Mouse (Mus musculus) limb, embryonic 13.5 days (tissue): ENCODE measurements around the gene Unk. TPM values are rescaled to one million over a fixed set of nuclear protein-coding genes. Genes with fewer than 3 reads are reported as not detected.

Experiments
- ATAC-seq: fragments of 200-750 bp; cut with Nextera tagmentation; 2 replicates; pipeline ENCODE4 v1.8.0; 2017; ENCODE audit warnings: low read depth, moderate number of reproducible peaks, moderate TSS enrichment; ENCODE audit not compliant: low FRiP score
- H3K27ac ChIP-seq: fragments of 300-500 bp; sonication (generic); 2 replicates; pipeline ENCODE4 v1.5.1; 2015; ENCODE audit warnings: inconsistent platforms, mild to moderate bottlenecking, moderate library complexity
- H3K27me3 ChIP-seq: fragments of 300-500 bp; sonication (generic); 2 replicates; pipeline ENCODE4 v1.6.1; 2015; ENCODE audit warnings: mild to moderate bottlenecking, inconsistent platforms
- H3K36me3 ChIP-seq: fragments of 300-500 bp; sonication (generic); 2 replicates; pipeline ENCODE4 v1.6.1; 2015; ENCODE audit warnings: inconsistent platforms, mild to moderate bottlenecking, moderate library complexity
- H3K4me1 ChIP-seq: fragments of 300-500 bp; sonication (generic); 2 replicates; pipeline ENCODE4 v1.6.1; 2015; ENCODE audit warnings: inconsistent platforms
- H3K4me2 ChIP-seq: fragments of 300-500 bp; sonication (generic); replicated peaks from 2 replicates; pipeline ENCODE4 v1.6.1; 2015; ENCODE audit warnings: inconsistent platforms, mild to moderate bottlenecking, moderate library complexity
- H3K4me3 ChIP-seq: fragments of 300-500 bp; sonication (generic); 2 replicates; pipeline ENCODE4 v1.5.1; 2015; ENCODE audit warnings: moderate library complexity, mild to moderate bottlenecking, inconsistent platforms
- H3K9ac ChIP-seq: fragments of 300-500 bp; sonication (generic); 2 replicates; pipeline ENCODE4 v1.6.1; 2015; ENCODE audit warnings: mild to moderate bottlenecking, inconsistent platforms
- H3K9me3 ChIP-seq: fragments of 300-500 bp; sonication (generic); 2 replicates; pipeline ENCODE4 v1.6.1; 2016; ENCODE audit warnings: inconsistent platforms
- WGBS: fragments of 180-500 bp; shearing (Covaris S2); methylation state at CpG from one replicate; pipeline ENCODE4 v1.1.7; 2015; 5-methylcytosine and 5-hydroxymethylcytosine counted together
- polyA plus RNA-seq: library from polyadenylated mRNA; unstranded; fragments of >200 nt; fragmentation: Nextera tagmentation; extraction: Ambion mirVana; gene quantifications from 2 replicates; pipeline ENCODE4 v1.2.1, GENCODE M21; 2015

Gene Unk
- polyA plus RNA-seq, 1 experiment from 2014 or later: 44.8 TPM

DNA sequence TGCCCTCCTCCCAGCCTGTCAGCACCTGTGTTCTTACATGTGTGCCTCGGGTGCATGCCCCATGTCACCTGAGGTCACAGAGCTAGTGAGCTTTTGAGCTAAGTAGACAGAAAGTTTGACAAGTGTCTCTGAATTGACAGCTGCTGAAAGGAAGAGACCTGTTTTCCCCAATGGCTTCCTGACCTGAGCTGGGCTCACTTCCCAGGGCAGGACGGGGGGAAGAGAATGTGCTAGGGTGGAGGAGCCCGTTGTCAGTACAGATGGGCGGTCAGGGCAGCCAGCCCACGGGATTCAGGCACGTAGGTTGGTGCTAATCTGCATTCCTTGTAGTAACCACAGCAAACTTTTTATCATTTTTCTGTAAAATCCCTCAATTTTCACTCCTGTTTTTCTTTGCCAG, 10.5 kb downstream of the Unk start:
- Histone ChIP-seq H3K9ac (no peak overlapping the region), H3K4me1 (no peaks in the 10 kb centered on the region), H3K36me3 (peaks cover 72% of the 10 kb centered on the region), H3K4me2 (no peak overlapping the region), H3K4me3 (no peak overlapping the region), H3K9me3 (no peaks in the 10 kb centered on the region), H3K27me3 (no peaks in the 10 kb centered on the region), H3K27ac (no peak overlapping the region)
- ATAC-seq: no peak
- 84% methylated on average over 6 of the region's 6 CpGs for WGBS

- no peaks in the 10 kb centered on the region for H3K4me1 ChIP-seq
- H3K9me3 ChIP-seq: no peaks in the 10 kb centered on the region
- ATAC-seq: no peak
- H3K27ac ChIP-seq: no peak overlapping the region
- H3K36me3 ChIP-seq: peaks cover 84% of the 10 kb centered on the region
- H3K27me3 ChIP-seq: no peaks in the 10 kb centered on the region
- H3K9ac ChIP-seq: no peak overlapping the region
- 94% methylated on average over 2 of the region's 2 CpGs for WGBS
- no peak overlapping the region for H3K4me3 ChIP-seq
- no peak overlapping the region for H3K4me2 ChIP-seq
Measured at GRCm38 (mm10) chr11:116041833-116042232, 11.7 kb downstream of the Unk start.

DNA sequence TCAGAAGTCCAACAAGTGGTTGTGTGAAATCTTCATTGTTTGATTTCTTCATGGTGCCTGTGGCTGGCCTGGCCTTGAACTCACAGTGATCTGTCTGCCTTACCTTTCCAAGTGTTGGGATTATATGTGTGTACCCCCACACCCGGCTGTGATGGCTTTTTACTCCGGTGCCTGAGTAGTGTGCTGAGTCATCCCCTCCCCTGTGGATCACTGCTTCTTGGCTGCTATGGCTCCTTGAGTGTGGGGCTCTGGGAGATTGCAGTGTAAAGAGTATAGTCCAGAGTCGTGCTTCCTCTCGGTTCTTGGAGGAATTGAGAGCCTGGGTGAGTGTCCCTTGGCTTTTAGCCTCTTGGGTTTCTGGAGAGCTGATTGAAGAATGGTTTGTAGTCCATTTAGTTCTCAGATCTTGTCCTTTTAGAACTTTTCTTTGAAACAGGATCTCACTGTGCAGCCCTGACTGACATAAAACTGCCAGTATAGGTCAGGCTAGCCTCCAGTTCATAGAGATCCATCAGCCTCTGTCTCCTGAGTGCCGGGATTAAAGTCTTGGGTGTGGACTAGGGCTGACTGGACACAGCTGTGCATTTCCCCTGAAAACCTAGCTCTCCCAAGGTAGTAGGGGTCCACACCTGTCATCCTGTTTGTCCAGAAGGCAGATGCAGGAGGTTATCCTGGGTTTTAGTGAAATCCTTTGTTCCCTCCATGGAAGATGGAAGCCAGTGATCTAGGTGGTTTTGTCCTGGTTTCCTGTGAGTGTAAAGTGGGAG, 12.4 kb downstream of the Unk start:
- 61% methylated on average over 5 of the region's 5 CpGs for WGBS
- H3K36me3 ChIP-seq: peaks cover 91% of the 10 kb centered on the region
- ATAC-seq: no peak
- no peak overlapping the region for H3K27ac ChIP-seq
- no peak overlapping the region for H3K4me3 ChIP-seq
- H3K27me3 ChIP-seq: no peaks in the 10 kb centered on the region
- H3K4me1 ChIP-seq: no peaks in the 10 kb centered on the region
- no peak overlapping the region for H3K4me2 ChIP-seq
- H3K9me3 ChIP-seq: no peaks in the 10 kb centered on the region
- H3K9ac ChIP-seq: no peak overlapping the region

DNA sequence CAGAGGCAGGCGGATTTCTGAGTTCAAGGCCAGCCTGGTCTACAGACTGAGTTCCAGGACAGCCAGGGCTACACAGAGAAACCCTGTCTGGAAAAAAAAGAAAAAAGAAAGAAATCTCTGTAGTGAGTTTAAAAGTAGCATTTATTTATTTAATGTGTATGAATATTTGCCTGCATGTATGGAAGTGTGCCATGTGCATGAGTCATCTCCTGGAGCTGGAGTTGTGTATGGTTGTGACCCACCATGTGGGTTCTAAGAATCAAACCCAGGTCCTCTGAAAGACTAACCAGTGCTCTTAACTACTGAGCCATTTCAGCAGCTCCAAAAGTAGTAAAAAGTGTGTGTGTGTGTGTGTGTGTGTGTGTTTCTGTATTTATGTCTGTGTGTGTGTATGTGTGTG, 13.2 kb downstream of the Unk start:
- no peak overlapping the region for H3K4me3 ChIP-seq
- WGBS: 97% methylated on average over 1 of the region's 1 CpGs
- no peak overlapping the region for H3K4me2 ChIP-seq
- no peak overlapping the region for H3K27ac ChIP-seq
- peaks cover 92% of the 10 kb centered on the region for H3K36me3 ChIP-seq
- H3K27me3 ChIP-seq: no peaks in the 10 kb centered on the region
- no peak overlapping the region for H3K9ac ChIP-seq
- no peaks in the 10 kb centered on the region for H3K9me3 ChIP-seq
- no peak for ATAC-seq
- no peaks in the 10 kb centered on the region for H3K4me1 ChIP-seq

DNA sequence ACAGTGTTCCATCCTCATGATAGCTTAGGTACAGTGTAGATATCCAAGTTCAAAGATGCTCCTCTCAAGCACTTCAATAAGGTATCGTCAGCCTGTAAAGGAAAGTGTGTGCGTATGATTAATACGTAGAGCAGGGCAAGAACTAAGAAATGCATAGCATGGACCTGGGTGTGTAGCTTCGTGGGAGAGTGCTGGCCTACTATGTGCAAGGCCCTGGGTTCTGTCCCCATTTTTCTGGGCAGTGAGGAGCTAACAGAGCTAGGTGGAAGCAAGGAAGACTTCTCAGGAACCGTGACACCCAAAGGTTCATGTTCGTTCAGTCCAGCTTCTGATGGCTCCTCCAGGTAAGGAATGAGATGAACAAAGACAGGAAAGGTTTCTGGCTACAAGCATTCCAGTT, 15.1 kb downstream of the Unk start:
- Histone ChIP-seq H3K36me3 (peaks cover 94% of the 10 kb centered on the region), H3K9me3 (peaks cover 7% of the 10 kb centered on the region; the same call in 1 of the 2 replicates), H3K9ac (no peak overlapping the region), H3K27me3 (no peaks in the 10 kb centered on the region), H3K4me1 (no peaks in the 10 kb centered on the region), H3K27ac (no peak overlapping the region), H3K4me3 (no peak overlapping the region), H3K4me2 (no peak overlapping the region)
- WGBS: 96% methylated on average over 6 of the region's 6 CpGs
- no peak for ATAC-seq

DNA sequence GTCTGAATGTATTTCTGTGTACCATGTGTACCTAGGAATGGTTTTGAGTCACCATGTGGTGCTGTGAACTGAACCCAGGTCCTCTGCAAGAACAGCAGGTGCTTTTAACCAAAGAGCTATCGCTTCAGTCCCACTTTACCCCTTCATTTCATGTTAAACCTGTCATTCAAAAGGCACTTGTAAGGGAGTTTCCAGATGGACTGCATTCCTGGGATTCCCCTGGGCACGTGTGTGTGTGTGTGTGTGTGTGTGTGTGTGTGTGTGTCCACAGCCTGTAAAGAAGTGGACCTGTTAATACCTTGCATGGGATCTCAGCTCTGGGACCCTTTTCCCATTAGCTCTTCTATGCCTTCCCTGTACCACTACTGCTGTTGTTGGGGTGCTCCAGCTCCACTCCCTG, 19.5 kb downstream of the Unk start:
- Histone ChIP-seq H3K27ac (no peak overlapping the region), H3K4me3 (no peak overlapping the region), H3K36me3 (peaks cover 99% of the 10 kb centered on the region), H3K9ac (no peak overlapping the region), H3K4me1 (no peaks in the 10 kb centered on the region), H3K27me3 (no peaks in the 10 kb centered on the region), H3K4me2 (no peak overlapping the region), H3K9me3 (peaks cover 7% of the 10 kb centered on the region; the same call in 1 of the 2 replicates)
- 78% methylated on average over 2 of the region's 2 CpGs for WGBS
- ATAC-seq: no peak

DNA sequence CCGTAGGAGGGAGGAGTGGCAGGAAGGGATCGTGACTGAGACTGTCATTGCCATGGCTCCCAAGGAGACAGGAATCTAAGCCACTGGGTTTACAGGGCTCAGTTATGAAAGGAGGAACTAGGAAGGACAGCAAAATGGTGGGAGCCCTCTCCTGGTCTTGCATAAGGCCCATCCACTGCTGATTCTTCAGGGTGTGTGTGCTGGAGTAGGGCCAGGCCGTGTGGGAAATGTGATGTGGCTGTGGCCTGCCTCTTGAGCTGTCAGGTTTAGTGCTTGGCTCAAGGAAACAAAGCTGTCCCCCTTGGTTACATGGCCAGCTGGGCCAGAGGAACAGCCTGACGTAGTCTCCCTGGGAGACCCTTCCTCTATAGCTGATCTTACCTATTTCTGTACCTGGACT, 20.1 kb downstream of the Unk start:
- H3K36me3 ChIP-seq: peaks cover 100% of the 10 kb centered on the region
- whole genome bisulfite sequencing: 85% methylated on average over 4 of the region's 4 CpGs

GRCm38 (mm10) chr11:116053510-116054229, 23.5 kb downstream of the Unk start:
- 94% methylated on average over 9 of the region's 9 CpGs for WGBS
- H3K9ac ChIP-seq: no peak overlapping the region
- peaks cover 7% of the 10 kb centered on the region; the same call in 1 of the 2 replicates for H3K9me3 ChIP-seq
- peaks cover 100% of the 10 kb centered on the region for H3K36me3 ChIP-seq
- no peaks in the 10 kb centered on the region for H3K4me1 ChIP-seq
- no peaks in the 10 kb centered on the region for H3K27me3 ChIP-seq
- H3K27ac ChIP-seq: no peak overlapping the region
- no peak overlapping the region for H3K4me3 ChIP-seq
- ATAC-seq: no peak
- no peak overlapping the region for H3K4me2 ChIP-seq

More for the DNA sequence above, 20.1 kb downstream of the Unk start:
- Histone ChIP-seq H3K27me3 (no peaks in the 10 kb centered on the region), H3K4me2 (no peak overlapping the region), H3K9ac (no peak overlapping the region), H3K4me1 (no peaks in the 10 kb centered on the region), H3K9me3 (peaks cover 7% of the 10 kb centered on the region; the same call in 1 of the 2 replicates), H3K27ac (no peak overlapping the region), H3K4me3 (no peak overlapping the region)
- no peak for ATAC-seq

GRCm38 (mm10) chr11:116055873-116056272, 25.8 kb downstream of the Unk start:
- Histone ChIP-seq H3K27ac (no peak overlapping the region), H3K9me3 (no peaks in the 10 kb centered on the region), H3K36me3 (peaks cover 100% of the 10 kb centered on the region), H3K4me2 (no peak overlapping the region), H3K4me1 (no peaks in the 10 kb centered on the region), H3K27me3 (no peaks in the 10 kb centered on the region), H3K9ac (no peak overlapping the region), H3K4me3 (no peak overlapping the region)
- WGBS: 92% methylated on average over 11 of the region's 11 CpGs
- ATAC-seq: no peak

DNA sequence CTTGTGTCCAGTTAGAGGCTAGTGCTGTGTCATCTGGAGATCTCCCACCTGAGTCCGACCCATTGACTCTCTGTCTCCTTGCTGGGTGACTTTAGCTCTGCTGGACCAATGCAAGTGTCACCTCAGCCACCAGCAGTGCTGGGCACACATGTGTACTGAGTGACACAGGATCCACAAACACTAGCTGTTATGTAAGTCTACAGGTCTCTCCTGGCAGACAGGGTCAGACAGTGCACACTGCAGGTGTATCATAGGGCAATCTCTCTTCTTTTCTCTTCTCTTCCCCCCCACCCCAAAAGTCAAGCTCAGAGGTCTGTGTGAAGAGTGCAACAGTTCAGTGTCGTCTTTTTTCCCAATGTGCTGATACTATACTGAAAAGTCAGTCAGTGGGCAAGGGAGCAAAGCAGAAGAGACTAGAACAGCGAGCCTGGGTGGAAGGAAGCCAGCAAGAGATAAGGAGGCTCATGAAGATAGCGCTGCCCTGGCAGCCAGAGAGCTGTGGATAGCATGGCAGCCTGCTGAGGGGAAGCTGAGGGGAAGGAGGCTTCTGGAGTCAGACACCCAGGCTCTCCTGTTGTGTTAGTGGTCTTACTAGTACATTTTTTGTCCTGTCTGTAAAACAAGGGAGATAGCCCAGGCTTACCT, 27.2 kb downstream of the Unk start:
- no peak overlapping the region for H3K4me3 ChIP-seq
- H3K9ac ChIP-seq: no peak overlapping the region
- H3K9me3 ChIP-seq: no peaks in the 10 kb centered on the region
- no peak overlapping the region for H3K4me2 ChIP-seq
- H3K36me3 ChIP-seq: peaks cover 100% of the 10 kb centered on the region
- H3K27ac ChIP-seq: no peak overlapping the region
- no peak for ATAC-seq
- no peaks in the 10 kb centered on the region for H3K27me3 ChIP-seq
- 91% methylated on average over 4 of the region's 4 CpGs for WGBS
- H3K4me1 ChIP-seq: no peaks in the 10 kb centered on the region

DNA sequence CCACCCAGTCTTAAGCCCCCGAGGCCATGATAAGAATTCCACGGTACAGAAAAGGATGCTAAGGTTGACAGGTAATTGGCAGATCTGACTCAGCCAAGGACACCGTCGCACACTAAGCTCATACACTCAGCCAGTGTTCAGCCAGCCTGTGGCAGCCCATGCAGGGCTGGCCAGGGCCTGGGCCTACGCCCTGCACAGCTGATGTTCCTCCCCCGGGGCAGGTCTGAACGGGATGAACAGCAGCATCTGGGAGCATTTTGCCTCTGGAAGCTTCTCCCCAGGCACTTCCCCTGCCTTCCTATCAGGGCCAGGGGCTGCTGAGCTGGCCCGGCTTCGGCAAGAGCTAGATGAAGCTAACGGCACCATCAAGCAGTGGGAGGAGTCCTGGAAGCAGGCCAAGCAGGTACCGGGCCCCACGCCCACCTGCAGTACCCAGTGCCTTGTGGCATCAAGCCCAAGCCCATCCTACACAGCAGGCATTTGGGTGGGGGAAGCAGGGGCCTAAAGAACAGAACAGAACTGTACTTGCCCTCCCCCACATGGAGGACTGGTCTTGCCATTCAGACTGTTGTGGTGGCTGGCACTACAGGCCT, 28.0 kb downstream of the Unk start:
- no peak overlapping the region for H3K9ac ChIP-seq
- no peaks in the 10 kb centered on the region for H3K4me1 ChIP-seq
- no peak overlapping the region for H3K4me2 ChIP-seq
- no peak overlapping the region for H3K4me3 ChIP-seq
- 71% methylated on average over 12 of the region's 12 CpGs for WGBS
- H3K27ac ChIP-seq: no peak overlapping the region
- no peak for ATAC-seq
- no peaks in the 10 kb centered on the region for H3K27me3 ChIP-seq
- H3K36me3 ChIP-seq: peaks cover 99% of the 10 kb centered on the region
- no peaks in the 10 kb centered on the region for H3K9me3 ChIP-seq
